Mouse (Mus musculus): ENCODE results near the gene Nrarp.

- TF ChIP-seq POLR2A (IDR thresholded peaks at IDR 0.05; ENCODE audit: borderline replicate concordance, control insufficient read depth, low read depth, low read length) = no peak; the same call in 1 of the 2 replicates
- no peak; the same call in 1 of the 2 replicates for TF ChIP-seq CTCF (IDR thresholded peaks at IDR 0.05; ENCODE audit: control insufficient read depth, insufficient read depth, low read length)
Measured at GRCm38 (mm10) chr2:25185625-25186574, 5.3 kb downstream of the Nrarp start.

Data from bone marrow, adult 2 months (tissue).